Mouse (Mus musculus): ENCODE results near the gene Ugdh. TPM values are rescaled to one million over a fixed set of nuclear protein-coding genes. Genes with fewer than 3 reads are reported as not detected.

Ugdh gene
- total RNA-seq, 2 experiments from 2014 or later, result 31.8 to 32.7 TPM

DNA sequence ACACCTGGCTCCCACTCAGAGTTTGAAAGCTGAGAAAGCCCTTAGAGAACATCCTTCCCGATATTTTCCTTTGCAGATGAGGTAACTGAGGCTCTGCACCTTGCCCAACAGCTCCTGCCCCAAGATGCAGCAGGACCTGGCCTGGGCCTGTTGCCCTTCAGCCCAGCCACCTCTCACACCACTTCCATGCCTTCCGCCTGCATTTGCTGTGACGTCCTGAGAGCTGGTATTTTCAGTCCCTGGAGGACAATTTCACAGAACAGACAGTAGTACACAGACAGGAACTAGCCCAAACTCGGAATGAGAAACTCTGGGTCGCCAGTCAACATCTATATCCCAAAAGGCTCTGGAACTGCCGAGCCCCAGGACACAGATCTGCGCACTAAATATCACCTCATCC is 61.0 kb downstream of the Ugdh start:
- H3K27ac ChIP-seq, result no peak overlapping the region
- no peak for DNase-seq (ENCODE audit: low spot score in 2 of 2)
- H3K4me3 ChIP-seq, result no peak overlapping the region
- TF ChIP-seq CTCF (conservative IDR thresholded peaks at IDR 0.05), result no peak

DNA sequence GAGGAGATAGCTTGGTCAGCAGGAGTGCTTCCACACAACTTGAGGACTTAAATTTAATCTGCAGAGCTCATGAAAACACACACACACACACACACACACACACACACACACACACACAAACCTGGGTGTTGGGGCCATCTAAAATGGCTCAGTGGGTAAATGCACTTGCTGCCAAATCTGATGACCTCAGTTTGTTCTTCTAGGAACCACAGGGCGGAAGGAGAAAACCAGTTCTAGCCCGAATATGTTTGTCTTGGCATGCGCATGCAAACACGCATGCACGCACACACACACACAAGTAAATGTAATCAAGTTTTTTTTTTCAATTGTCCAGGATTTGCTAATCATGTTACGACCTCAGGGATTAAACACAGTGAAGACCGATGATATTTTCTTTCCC is 64.2 kb downstream of the Ugdh start:
- Histone ChIP-seq H3K27ac (no peak overlapping the region), H3K4me3 (no peak overlapping the region)
- no peak for TF ChIP-seq CTCF (conservative IDR thresholded peaks at IDR 0.05)
- DNase-seq (ENCODE audit: low spot score in 2 of 2), result no peak

GRCm38 (mm10) chr5:65367837-65368236 is 67.9 kb downstream of the Ugdh start:
- TF ChIP-seq CTCF (conservative IDR thresholded peaks at IDR 0.05), result no peak
- no peak for DNase-seq (ENCODE audit: low spot score in 2 of 2)
- Histone ChIP-seq H3K4me3 (no peak overlapping the region), H3K27ac (no peak overlapping the region)

Other genes starting within 250 kb of the Ugdh start
- 10 to 100 TPM; 22.9 to 23.7 TPM for gene Wdr19, start 236.3 kb downstream of the Ugdh start, total RNA-seq (2021)
- gene Rfc1, start 100.3 kb downstream of the Ugdh start, total RNA-seq (2021), result 10 to 100 TPM; 33.2 to 38.2 TPM
- under 1 TPM; 0.46 to 0.66 TPM for gene Klb, start 87.6 kb downstream of the Ugdh start, total RNA-seq (2021)
- 100 to 1,000 TPM; 705 to 728 TPM for gene Rpl9, start 44.5 kb downstream of the Ugdh start, total RNA-seq (2021)
- gene Lias, start 44.5 kb downstream of the Ugdh start, total RNA-seq (2021), result 10 to 100 TPM; 33.6 to 37.3 TPM
- gene Gm43552, start 56.9 kb upstream of the Ugdh start, total RNA-seq (2021), result 1 to 10 TPM; 4.4 to 5.7 TPM
- gene Smim14, start 101.2 kb upstream of the Ugdh start, total RNA-seq (2021), result 100 to 1,000 TPM; 149 to 159 TPM
- 100 to 1,000 TPM; 121 to 127 TPM for gene Ube2k, start 101.3 kb upstream of the Ugdh start, total RNA-seq (2021)